Mouse (Mus musculus): Measurements from ENCODE around the gene Pycr1.

GRCm38 (mm10) chr11:120631726-120632448, 11.7 kb downstream of the Pycr1 start:
- no peak for TF ChIP-seq CTCF (IDR thresholded peaks at IDR 0.05; ENCODE audit: low read depth, low read length)
- TF ChIP-seq POLR2A (IDR thresholded peaks at IDR 0.05; ENCODE audit: insufficient read depth, low read length) = no peak

Measured in ES-Bruce4 (cell line).